In the genomic region with DNA sequence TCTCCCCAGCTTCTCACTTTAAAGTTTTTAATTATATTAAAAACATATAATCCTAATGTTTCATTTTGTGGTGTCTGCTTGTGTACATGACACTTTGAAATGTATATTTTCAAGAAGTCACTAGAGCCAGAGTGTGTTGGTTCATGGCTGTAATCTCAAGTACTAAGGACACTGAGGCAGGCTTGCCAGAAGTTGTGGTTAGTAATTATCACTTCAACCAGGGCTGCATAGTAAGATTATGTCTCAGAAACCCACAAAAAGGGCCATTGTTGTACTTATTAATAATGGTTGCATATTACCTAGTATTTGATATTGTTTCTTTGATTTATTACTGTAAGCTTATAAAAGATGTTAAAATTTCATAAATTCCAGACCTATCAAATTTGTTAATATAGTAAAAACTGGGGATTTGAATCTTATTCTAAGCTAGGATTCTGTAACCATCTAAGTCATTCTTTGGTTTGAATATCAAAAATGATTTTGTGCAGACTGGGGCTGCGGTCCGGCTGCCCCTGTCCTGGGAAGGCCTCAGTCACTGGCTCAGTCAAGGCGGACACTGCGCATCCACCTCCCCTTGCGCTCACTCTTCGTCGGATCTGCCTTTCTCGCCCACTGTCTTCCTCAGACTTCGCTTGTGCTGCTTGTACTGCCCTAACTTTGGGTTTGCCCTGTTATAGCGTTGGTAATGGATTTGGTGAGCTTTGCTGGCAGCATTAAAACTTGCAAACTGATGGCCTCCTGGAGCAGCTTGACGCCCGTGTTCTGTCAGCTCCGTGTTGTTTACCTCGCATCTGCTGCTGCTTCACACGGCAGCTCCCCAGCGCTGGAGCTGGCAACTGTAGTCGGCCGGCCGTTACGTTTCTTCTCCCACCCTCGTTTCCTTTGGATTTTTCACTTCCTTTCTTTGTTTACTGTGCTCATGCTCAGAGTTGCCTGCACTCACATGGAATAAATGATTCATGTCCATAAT, we compare ENCODE assay signal across 10 mouse cellular contexts. TPM values are rescaled to one million over a fixed set of nuclear protein-coding genes. Genes with fewer than 3 reads are reported as not detected.
DNase-seq lines count a peak whose midpoint lies in the region; ATAC-seq lines count a peak whose summit lies in the region.
"Had no signal": no experiment of that assay in that cellular context is flagged by ENCODE, and none has a peak within 500 bp of the region (broad histone marks: within the 10 kb centered on the region; RNA-seq: fewer than 3 reads in every experiment).

No protein-coding gene starts in this region.

- no peaks in the 10 kb centered on the region for H3K27me3 ChIP-seq in hindbrain, embryonic 14.5 days (ENCODE audit: control insufficient read depth, insufficient read depth, low read length)
- H3K27me3 ChIP-seq in hindbrain, embryonic 12.5 days, result no peaks in the 10 kb centered on the region
- H3K27me3 ChIP-seq: stomach, embryonic 15.5 days had no signal

- H3K4me1 ChIP-seq in hindbrain, embryonic 14.5 days (replicated peaks; ENCODE audit: control insufficient read depth, insufficient read depth, low read length), result no peaks in the 10 kb centered on the region
- H3K4me1 ChIP-seq in hindbrain, embryonic 12.5 days, result 0 out of 2 replicates have a peak, but pooled peaks cover 5% of the 10 kb centered on the region

- no peak overlapping the region for H3K27ac ChIP-seq in hindbrain, embryonic 14.5 days
- no peak overlapping the region for H3K27ac ChIP-seq in hindbrain, embryonic 12.5 days
- H3K27ac ChIP-seq: limb, embryonic 10.5 days; stomach, embryonic 15.5 days had no signal

- intact Hi-C loops in left cerebral cortex, postnatal 25 days (cut with DNase I), result loop anchor here (2.0 kb wide), 2 partner anchors 115 to 325 kb away; no protein-coding TSS in a partner anchor

- no peak for ATAC-seq in hindbrain, embryonic 14.5 days (ENCODE audit: low FRiP score)
- ATAC-seq in hindbrain, embryonic 12.5 days (ENCODE audit: low FRiP score), result no peak
- peak; percentile 56; the same call in 1 of the 2 replicates for ATAC-seq in erythroid progenitor cell, adult 5-6 weeks (replicated peaks; ENCODE audit: low FRiP score, poor library complexity, severe bottlenecking)
- ATAC-seq in megakaryocyte, adult 5-6 weeks (ENCODE audit: poor library complexity, severe bottlenecking), result peak; percentile 44; the same call in 1 of the 2 replicates

- H3K36me3 ChIP-seq in hindbrain, embryonic 14.5 days (replicated peaks; ENCODE audit: control insufficient read depth, insufficient read depth), result no peaks in the 10 kb centered on the region
- H3K36me3 ChIP-seq in hindbrain, embryonic 12.5 days, result no peaks in the 10 kb centered on the region
- H3K36me3 ChIP-seq: stomach, embryonic 15.5 days had no signal

- no peaks in the 10 kb centered on the region for H3K9me3 ChIP-seq in hindbrain, embryonic 14.5 days (ENCODE audit: control insufficient read depth, low read length)
- H3K9me3 ChIP-seq in hindbrain, embryonic 12.5 days (replicated peaks), result no peaks in the 10 kb centered on the region
- H3K9me3 ChIP-seq: limb, embryonic 10.5 days; stomach, embryonic 15.5 days had no signal

- H3K9ac ChIP-seq in hindbrain, embryonic 14.5 days, result no peak overlapping the region
- H3K9ac ChIP-seq in hindbrain, embryonic 12.5 days, result no peak overlapping the region
- H3K9ac ChIP-seq: stomach, embryonic 15.5 days had no signal

- H3K4me2 ChIP-seq in hindbrain, embryonic 14.5 days (replicated peaks), result 0 out of 2 replicates have a peak overlapping the region, but pooled peaks have one; percentile 6
- H3K4me2 ChIP-seq in hindbrain, embryonic 12.5 days (replicated peaks), result no peak overlapping the region
- H3K4me2 ChIP-seq: stomach, embryonic 15.5 days had no signal

- H3K4me3 ChIP-seq in hindbrain, embryonic 14.5 days (replicated peaks; ENCODE audit: low read length), result no peak overlapping the region
- no peak overlapping the region for H3K4me3 ChIP-seq in hindbrain, embryonic 12.5 days
- H3K4me3 ChIP-seq: limb, embryonic 10.5 days; stomach, embryonic 15.5 days had no signal

- WGBS in hindbrain, embryonic 14.5 days, result 72% methylated on average over 21 of the region's 21 CpGs
- WGBS in hindbrain, embryonic 12.5 days, result 79% methylated on average over 21 of the region's 21 CpGs

- no peak for DNase-seq in hindbrain, embryonic 14.5 days (ENCODE audit: low spot score)
- peak; percentile 38 to 58 for DNase-seq in kidney, postnatal 4 days
- no peak for DNase-seq in left cerebral cortex, postnatal 25 days (ENCODE audit: low spot score in 2 of 2)
- no peak for DNase-seq in urinary bladder, postnatal 36 days (ENCODE audit: low spot score in 2 of 2)
- no peak for DNase-seq in frontal cortex, postnatal 10 days (ENCODE audit: low spot score in 2 of 2)

RNA-seq across cellular contexts. Expression of a gene that starts 20.0 kb away (rescaled TPM):
- polyA plus RNA-seq in hindbrain, embryonic 14.5 days (2014; fragmentation: Nextera tagmentation; extraction: Ambion mirVana), result 19.1 and 19.4 TPM in 2 replicates
- 19.7 and 21.3 TPM in 2 replicates for polyA plus RNA-seq in hindbrain, embryonic 12.5 days (2016; fragmentation: Nextera tagmentation; extraction: Ambion mirVana)
- total RNA-seq in erythroid progenitor cell, adult 5-6 weeks (2015; ENCODE audit: low replicate concordance), result 20.2 and 21.4 TPM in 2 replicates
- 28.9 and 38.5 TPM in 2 replicates for total RNA-seq in erythroid progenitor cell, adult 5-6 weeks (2017; ENCODE audit: low replicate concordance)
- 2.6 and 3.1 TPM in 2 replicates for total RNA-seq in megakaryocyte, adult 5-6 weeks (2015)
- 3.3 and 4.0 TPM in 2 replicates for total RNA-seq in megakaryocyte, adult 5-6 weeks (2017)
- total RNA-seq in left cerebral cortex, postnatal 25 days (2021), result 10 to 100 TPM; 17.4 to 18.3 TPM

Comparison
In these comparisons a context has a peak if more than half of its experiments do, and no peak if none do; other contexts are left out.
1. ATAC-seq: peak in erythroid progenitor cell, adult 5-6 weeks (single experiment) and megakaryocyte, adult 5-6 weeks (single experiment); none in hindbrain, embryonic 14.5 days (single experiment) and hindbrain, embryonic 12.5 days (single experiment).
2. DNase-seq: peak in kidney, postnatal 4 days (2 of 2); none in hindbrain, embryonic 14.5 days (single experiment), left cerebral cortex, postnatal 25 days (0 of 2), urinary bladder, postnatal 36 days (0 of 2) and frontal cortex, postnatal 10 days (0 of 2).